Mouse (Mus musculus): ENCODE measurements around the gene Mtcl1.

Gene Mtcl1

GRCm38 (mm10) chr17:66409070-66409605 is 40.4 kb downstream of the Mtcl1 start:
- no peak for DNase-seq (ENCODE audit: low spot score in 2 of 2)

- no peak for DNase-seq (ENCODE audit: low spot score in 2 of 2)
These were observed 41.1 kb downstream of the Mtcl1 start for GRCm38 (mm10) chr17:66408400-66408799.

- no peak for DNase-seq (ENCODE audit: low spot score in 2 of 2)
These were observed 41.7 kb downstream of the Mtcl1 start for GRCm38 (mm10) chr17:66407833-66408232.

DNA sequence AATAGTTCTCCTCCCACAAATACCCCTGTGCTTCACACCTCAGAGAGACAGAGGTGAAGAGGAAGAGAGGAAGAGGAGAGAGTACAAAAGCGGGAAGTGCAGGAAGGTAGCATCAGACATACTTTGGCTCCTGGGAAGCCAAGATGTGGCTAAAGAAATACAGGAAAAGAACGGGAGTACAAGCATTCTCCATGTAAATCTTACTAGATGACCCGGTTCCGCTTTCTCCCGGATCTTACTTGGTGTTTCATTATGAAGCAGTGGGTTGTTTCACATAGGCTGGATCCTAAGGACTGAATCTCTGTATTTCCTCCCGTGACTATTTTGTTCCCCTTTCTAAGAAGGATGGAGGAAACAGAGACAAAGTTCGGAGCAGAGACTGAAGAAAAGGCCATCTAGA is 43.9 kb downstream of the Mtcl1 start:
- no peak for DNase-seq (ENCODE audit: low spot score in 2 of 2)

DNA sequence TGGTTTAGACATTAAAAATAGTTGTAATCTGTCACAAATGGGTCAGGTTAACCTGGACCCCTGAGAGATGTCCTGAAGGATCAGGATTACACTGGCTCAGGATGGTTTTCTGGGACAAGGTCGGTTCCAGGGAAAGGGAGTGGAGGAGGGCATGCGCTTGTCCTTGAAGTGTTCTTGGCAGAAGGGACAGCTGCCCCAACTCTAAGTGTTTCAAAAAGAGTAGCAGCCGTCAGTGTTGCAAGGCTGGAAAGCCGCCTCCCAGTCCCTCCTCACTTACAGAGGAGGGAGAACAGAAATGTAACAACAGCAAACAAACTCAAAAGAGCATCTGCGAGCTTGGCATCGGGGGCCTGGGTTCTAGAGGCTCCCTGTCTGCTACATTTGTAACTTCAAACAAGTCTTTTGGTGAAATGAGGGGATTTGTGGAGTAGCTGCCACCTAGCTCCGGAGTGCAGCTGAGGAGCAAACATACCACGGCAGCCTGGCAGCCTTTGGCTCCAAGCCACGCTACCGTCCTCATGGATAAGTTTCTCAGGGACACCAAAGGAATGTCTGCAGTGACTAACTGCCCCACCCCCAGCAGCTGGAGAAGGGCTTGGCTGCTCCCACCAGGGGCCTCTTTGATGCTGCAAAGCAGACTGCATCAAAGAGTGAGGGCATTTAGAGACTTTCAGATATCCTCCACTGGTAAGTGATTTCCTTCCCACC is 44.5 kb downstream of the Mtcl1 start:
- peak; percentile 67 to 70 for DNase-seq (ENCODE audit: low spot score in 2 of 2)

DNA sequence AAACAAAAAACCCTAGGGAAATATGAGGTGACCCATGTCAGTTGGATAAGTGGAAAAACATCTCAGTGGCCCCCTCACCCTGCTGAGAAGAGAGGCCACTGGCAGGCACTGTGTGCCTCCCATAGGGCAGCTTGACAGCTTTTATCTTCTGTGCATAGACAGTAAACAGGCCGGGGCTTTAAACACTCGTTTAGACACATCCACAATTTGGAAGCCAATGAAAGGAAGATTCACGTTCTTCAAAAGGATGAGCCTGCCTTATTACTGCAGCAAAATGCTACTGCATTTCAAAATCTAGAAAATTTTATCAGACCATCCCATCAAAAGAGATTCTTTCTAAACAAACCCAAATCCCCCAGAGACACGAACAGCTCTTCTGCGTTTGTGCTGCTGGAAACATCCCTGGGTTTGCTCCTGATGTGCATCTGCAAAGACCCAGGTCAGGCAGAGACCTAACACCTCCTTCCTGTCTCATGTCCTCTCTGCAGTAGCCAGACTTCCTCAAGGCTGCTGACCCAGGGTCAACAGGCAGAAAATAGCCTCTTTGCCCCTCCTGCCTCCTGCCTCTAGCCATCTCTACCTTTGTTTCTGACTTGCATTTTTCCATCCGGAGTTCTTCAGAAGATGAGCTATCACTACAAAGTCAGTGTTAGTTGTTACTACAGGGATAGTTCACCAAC is 46.6 kb downstream of the Mtcl1 start:
- DNase-seq (ENCODE audit: low spot score in 2 of 2), result no peak

DNA sequence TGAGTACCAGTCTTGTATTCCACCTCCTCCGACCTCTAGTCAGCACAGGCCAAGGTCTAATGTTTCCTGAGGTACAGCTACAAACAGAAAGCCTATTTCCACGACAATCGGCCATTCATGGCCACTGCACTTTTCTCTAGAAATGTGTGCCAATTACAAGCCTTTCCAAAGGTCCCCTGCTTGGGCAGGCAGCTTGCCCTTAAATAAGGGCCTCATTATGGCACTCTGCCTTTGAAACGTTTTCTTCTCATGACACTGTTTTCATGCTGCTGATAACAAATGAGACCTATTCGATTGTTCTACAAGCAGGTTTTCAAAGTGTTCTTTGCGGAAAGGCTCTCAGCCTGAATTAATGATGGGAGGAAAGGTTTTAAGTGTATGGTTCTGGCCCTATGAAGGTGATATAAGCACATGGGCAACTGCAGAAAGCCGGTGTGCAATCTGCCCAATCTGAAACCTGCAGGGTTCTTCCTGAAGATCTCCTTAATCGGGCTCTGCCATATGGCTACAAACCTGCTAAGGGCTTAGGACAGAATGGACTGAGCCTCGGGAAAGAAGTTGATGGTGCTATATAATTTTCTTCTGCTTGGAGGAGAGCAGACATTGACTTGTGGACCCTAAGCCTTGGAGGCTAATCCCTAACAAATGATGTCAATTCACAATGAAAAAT is 47.8 kb downstream of the Mtcl1 start:
- no peak for DNase-seq (ENCODE audit: low spot score in 2 of 2)

DNA sequence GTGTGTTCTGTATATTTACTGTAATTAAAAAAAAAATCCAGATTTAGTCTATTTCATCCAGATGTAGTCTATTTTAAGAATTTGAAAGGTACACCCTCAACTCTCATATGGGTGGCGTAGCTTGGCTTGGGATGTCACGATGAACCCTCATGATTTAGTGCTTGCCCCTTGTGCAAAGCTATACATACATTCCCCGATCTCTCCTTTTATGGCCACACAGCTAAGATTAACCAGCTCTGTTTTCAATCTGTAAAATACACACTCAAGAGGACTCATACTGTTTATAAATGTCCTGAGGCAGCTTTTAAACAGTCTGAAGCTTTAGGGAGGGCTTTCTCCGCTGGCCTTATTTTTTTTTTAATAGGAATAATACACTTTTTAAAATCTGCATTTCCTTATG is 49.8 kb downstream of the Mtcl1 start:
- DNase-seq (ENCODE audit: low spot score in 2 of 2), result no peak

DNA sequence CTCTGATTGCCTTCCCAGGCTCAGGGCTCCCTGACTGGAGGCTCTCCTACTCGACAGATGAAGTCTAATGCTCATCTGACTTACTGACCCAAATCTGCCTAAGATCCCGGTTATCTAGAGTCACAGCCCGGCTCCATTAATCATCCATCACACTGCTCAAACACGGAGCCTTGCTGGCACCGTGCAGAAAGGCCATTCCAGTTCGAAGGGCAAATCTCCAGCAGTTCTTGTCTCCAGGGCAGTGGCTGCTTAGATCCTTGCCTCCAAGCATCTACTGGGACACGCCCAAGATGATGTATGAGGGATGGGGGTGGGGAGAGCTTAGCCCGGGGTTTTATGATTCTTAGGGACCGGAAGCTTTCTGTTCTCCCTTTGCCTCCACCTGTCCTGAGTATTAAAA is 55.0 kb downstream of the Mtcl1 start:
- no peak for DNase-seq (ENCODE audit: low spot score in 2 of 2)

DNA sequence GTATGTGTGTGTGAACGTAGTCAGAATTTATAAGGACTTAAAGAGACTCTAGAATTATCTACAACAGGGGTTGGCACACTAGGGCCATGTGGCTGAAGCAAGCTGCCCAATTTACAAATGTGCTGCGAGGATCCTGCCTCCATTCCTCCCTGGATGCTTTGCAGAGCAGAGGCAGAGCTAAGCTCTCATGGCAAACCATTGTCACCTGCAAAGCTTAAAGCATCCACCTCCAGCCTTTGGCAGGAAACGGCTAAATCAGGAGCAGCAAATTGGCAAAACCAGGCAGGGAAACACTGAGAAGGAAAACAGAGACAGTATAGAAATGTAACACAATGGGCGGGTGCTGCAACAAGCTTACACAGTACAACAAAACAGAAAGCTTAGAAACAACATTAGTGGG is 61.2 kb downstream of the Mtcl1 start:
- DNase-seq (ENCODE audit: low spot score in 2 of 2), result no peak

DNA sequence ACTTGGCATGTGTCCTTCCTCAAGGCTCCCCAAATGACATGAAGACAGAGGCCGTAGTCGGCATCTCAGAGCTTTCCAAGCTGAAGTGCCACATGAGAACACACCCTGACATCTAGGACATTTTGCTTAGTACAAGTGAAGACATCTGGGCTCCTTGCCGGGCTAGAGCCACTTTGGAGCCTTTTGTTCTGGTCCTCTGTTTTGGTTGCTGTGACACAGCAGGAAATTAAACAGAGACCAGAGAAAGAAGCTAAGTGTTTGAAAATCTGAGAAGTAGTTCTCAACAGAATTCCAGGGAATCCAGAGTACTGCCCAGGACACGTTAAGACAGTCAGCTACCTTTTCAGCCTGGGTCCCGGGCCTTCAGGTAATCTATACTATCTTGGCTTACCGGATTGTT is 68.2 kb downstream of the Mtcl1 start:
- no peak for DNase-seq (ENCODE audit: low spot score in 2 of 2)

DNA sequence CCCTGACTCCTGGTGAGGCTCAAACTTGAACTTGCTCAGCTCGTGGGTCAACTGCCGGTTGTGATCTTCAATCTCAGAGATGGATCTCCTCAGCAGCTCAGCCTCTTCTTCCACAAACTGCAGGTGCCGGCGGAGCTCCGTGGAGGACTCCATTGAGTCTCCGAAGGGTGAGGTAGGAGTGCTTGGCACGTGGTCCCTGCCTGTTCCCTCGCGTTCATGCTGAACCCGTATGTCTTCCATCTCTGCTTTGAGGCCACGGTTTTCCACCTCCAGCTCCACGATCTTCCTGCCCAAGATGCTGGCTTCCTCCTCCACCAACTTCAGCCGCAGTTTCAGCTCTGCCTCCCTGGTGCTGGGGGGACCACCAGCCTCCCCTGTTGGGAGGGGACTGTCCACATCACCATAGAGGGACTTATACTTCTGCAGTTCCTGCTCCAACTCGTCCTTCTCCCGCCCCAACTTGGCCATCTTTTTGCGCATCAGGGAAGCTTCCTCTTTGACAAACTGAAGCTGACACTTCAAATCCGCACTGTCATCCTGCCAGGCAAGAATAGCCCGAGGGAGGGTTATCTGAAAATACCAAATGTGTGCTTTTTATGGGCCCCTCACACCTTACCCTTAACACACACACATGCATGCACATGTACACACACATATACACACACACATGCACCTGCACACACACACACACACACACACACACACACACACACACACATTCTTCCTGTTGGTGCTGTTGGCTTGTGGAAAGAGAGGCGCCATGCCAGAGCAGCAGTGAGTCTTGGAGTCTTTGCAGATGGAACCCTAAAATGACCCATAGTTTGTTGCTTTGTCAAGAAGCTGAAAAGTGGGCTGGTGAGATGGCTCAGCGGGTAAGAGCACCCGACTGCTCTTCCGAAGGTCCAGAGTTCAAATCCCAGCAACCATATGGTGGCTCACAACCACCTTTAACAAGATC is 69.4 kb downstream of the Mtcl1 start:
- DNase-seq (ENCODE audit: low spot score in 2 of 2), result no peak

GRCm38 (mm10) chr17:66379308-66379707 is 70.2 kb downstream of the Mtcl1 start:
- DNase-seq (ENCODE audit: low spot score in 2 of 2), result no peak

- DNase-seq (ENCODE audit: low spot score in 2 of 2), result no peak
These were observed 71.4 kb downstream of the Mtcl1 start for GRCm38 (mm10) chr17:66378127-66378526.

DNA sequence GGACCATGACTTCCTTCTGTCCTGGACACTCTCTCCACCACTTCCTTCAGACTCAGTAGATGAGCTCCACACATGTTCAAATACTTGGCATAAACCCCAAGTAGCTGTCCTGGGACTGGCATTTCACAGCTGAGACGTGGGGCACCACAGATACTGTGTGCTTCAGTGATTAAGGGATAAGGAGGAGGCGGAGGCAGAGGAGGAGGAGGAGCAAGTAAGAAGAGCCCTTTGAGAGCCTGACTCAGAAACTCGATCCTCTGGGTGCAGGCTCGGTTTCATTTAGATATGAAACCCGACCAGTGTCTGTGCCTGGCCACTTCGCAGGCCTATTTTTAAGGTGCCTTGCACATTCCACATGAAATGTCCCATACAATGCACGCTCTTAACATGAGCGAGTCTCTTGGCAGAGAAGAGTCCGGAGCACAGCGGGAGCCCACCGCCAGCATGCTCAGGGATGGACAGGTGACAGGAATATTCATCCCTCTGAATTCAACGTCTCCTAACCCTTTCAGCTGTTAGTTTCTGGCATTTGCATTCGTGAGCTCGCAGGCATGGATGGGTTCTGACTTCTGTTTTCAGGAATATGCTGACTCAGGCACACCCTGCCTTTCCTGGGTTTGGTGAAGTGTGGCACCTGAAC is 74.8 kb downstream of the Mtcl1 start:
- DNase-seq (ENCODE audit: low spot score in 2 of 2), result no peak

DNA sequence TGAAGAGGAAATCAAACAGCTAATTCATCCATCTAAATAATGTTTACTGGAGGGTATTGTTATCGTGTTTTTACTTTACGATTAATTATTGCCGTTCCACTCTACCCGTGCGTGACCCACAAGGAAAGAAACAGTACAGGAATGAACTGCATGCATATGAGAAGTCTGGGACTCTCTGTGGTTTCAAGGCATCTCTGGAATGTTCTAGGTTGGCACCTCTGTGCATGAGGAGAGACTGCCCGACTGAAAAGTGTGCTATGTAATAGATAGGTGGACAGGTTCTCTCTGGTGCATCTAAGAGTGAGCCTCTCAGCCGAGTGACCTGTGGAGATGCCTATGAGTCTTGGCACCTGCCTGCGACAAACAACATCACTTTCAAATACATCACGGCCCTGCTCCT is 78.7 kb downstream of the Mtcl1 start:
- no peak for DNase-seq (ENCODE audit: low spot score in 2 of 2)

GRCm38 (mm10) chr17:66369777-66370176 is 79.8 kb downstream of the Mtcl1 start:
- DNase-seq (ENCODE audit: low spot score in 2 of 2), result no peak

DNA sequence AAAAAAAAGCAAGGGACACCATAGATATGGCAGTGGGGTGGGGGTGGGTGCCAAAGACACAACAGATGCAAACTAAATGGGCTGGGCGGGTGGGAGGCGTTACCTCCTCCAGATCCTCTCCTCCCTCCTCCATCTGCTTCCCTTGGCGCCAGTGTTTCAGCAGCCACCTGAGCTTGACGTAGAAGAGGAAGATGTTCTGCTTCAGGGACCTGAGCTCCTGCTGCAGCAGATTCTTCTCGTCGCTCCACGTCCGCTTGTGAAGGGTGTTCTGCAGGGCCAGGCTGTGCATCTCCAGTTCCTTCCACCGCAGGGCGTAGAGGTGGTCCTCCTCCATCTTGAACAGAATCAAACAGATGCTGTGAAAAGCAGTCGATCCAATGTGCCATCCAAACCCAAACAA is 81.4 kb downstream of the Mtcl1 start:
- DNase-seq (ENCODE audit: low spot score in 2 of 2), result no peak

GRCm38 (mm10) chr17:66365664-66366063 is 83.9 kb downstream of the Mtcl1 start:
- no peak for DNase-seq (ENCODE audit: low spot score in 2 of 2)

- no peak for DNase-seq (ENCODE audit: low spot score in 2 of 2)
These were observed 84.3 kb downstream of the Mtcl1 start for GRCm38 (mm10) chr17:66365293-66365642.

All from right cerebral cortex, postnatal 10 days (tissue).